Mouse (Mus musculus) heart, adult 2 months (tissue): ENCODE results near the gene Apbb1.

Experiments used
- CTCF ChIP-seq: fragments of 200-600 bp; IDR thresholded peaks from 2 replicates; pipeline ENCODE4 v1.8.1; 2022; ENCODE audit warnings: antibody characterized with exemption, mild to moderate bottlenecking, moderate library complexity
- EP300 ChIP-seq: fragments of 200-500 bp; IDR thresholded peaks from 2 replicates; pipeline ENCODE4 v1.6.1; 2011; ENCODE audit warnings: low read depth, low read length, control low read depth; ENCODE audit not compliant: insufficient read depth

GRCm38 (mm10) chr7:105547970-105548369, 33.5 kb downstream of the Apbb1 start:
- TF ChIP-seq CTCF (no peak), EP300 (no peak)
